Mouse (Mus musculus) brain, embryonic 14.5 days (tissue): Measurements from ENCODE around the gene Fibcd1.

ENCODE experiments used
- CTCF ChIP-seq: fragments of 200-500 bp; IDR thresholded peaks from 2 replicates; pipeline ENCODE4 v1.5.1; 2012; ENCODE audit warnings: inconsistent platforms, mild to moderate bottlenecking, moderate library complexity, borderline replicate concordance; ENCODE audit not compliant: insufficient read depth, insufficient read length; ENCODE audit errors: extremely low read depth
- POLR2A ChIP-seq: fragments of 200-500 bp; IDR thresholded peaks from 2 replicates; pipeline ENCODE4 v1.6.1; 2012; ENCODE audit warnings: mild to moderate bottlenecking, inconsistent platforms, borderline replicate concordance; ENCODE audit not compliant: poor library complexity, insufficient read depth, insufficient read length, severe bottlenecking; ENCODE audit errors: extremely low read depth

- TF ChIP-seq CTCF, result no peak
- TF ChIP-seq POLR2A, result no peak
These were observed 66.5 kb downstream of the Fibcd1 start for GRCm38 (mm10) chr2:31779258-31779657.
